Mouse (Mus musculus): Measurements from ENCODE around the gene Odf4. TPM values are rescaled to one million over a fixed set of nuclear protein-coding genes. Genes with fewer than 3 reads are reported as not detected.
"Not testable (repeated sequence)": the region's sequence is repeated elsewhere in the genome, so short reads cannot be mapped to it uniquely, and the experiment has no call there.

Odf4 gene
- polyA plus RNA-seq, 1 experiment from 2014 or later: 1.3 TPM

GRCm38 (mm10) chr11:68963405-68963804, 36.5 kb upstream of the Odf4 start:
- H3K27me3 ChIP-seq (replicated peaks): no peaks in the 10 kb centered on the region
- WGBS: 86% methylated on average over 2 of the region's 2 CpGs
- no peak for ATAC-seq (ENCODE audit: low FRiP score)
- peaks cover 11% of the 10 kb centered on the region for H3K4me1 ChIP-seq
- no peak overlapping the region for H3K4me2 ChIP-seq
- no peaks in the 10 kb centered on the region for H3K9me3 ChIP-seq (replicated peaks)
- H3K4me3 ChIP-seq (replicated peaks): no peak overlapping the region
- H3K9ac ChIP-seq (replicated peaks): no peak overlapping the region
- no peak overlapping the region for H3K27ac ChIP-seq (replicated peaks)
- H3K36me3 ChIP-seq: no peaks in the 10 kb centered on the region

GRCm38 (mm10) chr11:68962159-68962558, 35.3 kb upstream of the Odf4 start:
- H3K9me3 ChIP-seq (replicated peaks); H3K4me1 ChIP-seq; H3K36me3 ChIP-seq; H3K9ac ChIP-seq (replicated peaks); H3K4me3 ChIP-seq (replicated peaks); H3K27ac ChIP-seq (replicated peaks); H3K27me3 ChIP-seq (replicated peaks); ATAC-seq (ENCODE audit: low FRiP score); H3K4me2 ChIP-seq: not testable (repeated sequence)
- 26% methylated on average over 11 of the region's 11 CpGs for WGBS

DNA sequence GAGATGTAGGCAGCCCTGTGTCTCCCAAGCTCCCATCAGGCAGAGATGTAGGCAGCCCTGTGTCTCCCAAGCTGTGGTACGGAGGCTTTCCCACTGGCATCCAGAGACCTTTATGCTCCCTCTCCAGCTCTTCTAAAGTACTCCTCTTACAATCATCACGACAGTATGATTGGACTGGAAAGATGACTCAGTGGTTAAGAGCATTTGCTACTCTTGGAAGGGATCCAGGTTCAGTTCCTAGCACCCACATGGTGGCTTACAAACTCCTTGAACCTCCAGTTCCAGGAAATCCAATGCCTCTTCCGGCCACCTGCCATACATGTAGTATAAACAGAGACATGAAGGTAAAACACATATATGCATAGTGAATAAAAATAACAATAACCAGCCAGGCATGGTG, 34.7 kb upstream of the Odf4 start:
- Histone ChIP-seq H3K36me3 (no peaks in the 10 kb centered on the region), H3K9me3 (replicated peaks) (no peaks in the 10 kb centered on the region), H3K27ac (replicated peaks) (no peak overlapping the region), H3K4me2 (no peak overlapping the region), H3K4me3 (replicated peaks) (no peak overlapping the region), H3K27me3 (replicated peaks) (peaks cover 5% of the 10 kb centered on the region; the same call in 1 of the 2 replicates), H3K9ac (replicated peaks) (no peak overlapping the region), H3K4me1 (no peaks in the 10 kb centered on the region)
- no peak for ATAC-seq (ENCODE audit: low FRiP score)
- 78% methylated on average over 3 of the region's 3 CpGs for WGBS

- Histone ChIP-seq H3K4me3 (replicated peaks) (no peak overlapping the region), H3K27me3 (replicated peaks) (peaks cover 37% of the 10 kb centered on the region)
- WGBS: 68% methylated on average over 1 of the region's 1 CpGs
Observed at GRCm38 (mm10) chr11:68957971-68958370, 31.1 kb upstream of the Odf4 start.

GRCm38 (mm10) chr11:68957308-68957707, 30.4 kb upstream of the Odf4 start, which contains the start of gene Arhgef15:
Gene Arhgef15 (minus strand): TSS chr11:68957480.
- 45% methylated on average over 8 of the region's 8 CpGs for WGBS
- H3K4me2 ChIP-seq: peak within 1 kb of the TSS; percentile 13
- H3K27ac ChIP-seq (replicated peaks): no peak within 1 kb of the TSS
- 0 out of 2 replicates have a peak within 1 kb of the TSS, but pooled peaks have one; percentile 12 for H3K4me3 ChIP-seq (replicated peaks)
- H3K9ac ChIP-seq (replicated peaks): no peak within 1 kb of the TSS
- H3K27me3 ChIP-seq (replicated peaks): peaks cover 37% of the 10 kb centered on the region
- H3K36me3 ChIP-seq: no peaks in the 10 kb centered on the region
- no peaks in the 10 kb centered on the region for H3K9me3 ChIP-seq (replicated peaks)
- H3K4me1 ChIP-seq: peaks cover 13% of the 10 kb centered on the region
- ATAC-seq (ENCODE audit: low FRiP score): no peak

More at GRCm38 (mm10) chr11:68957971-68958370, 31.1 kb upstream of the Odf4 start:
- Histone ChIP-seq H3K36me3 (no peaks in the 10 kb centered on the region), H3K4me1 (peaks cover 13% of the 10 kb centered on the region), H3K9ac (replicated peaks) (no peak overlapping the region), H3K27ac (replicated peaks) (no peak overlapping the region), H3K9me3 (replicated peaks) (no peaks in the 10 kb centered on the region), H3K4me2 (no peak overlapping the region)
- ATAC-seq (ENCODE audit: low FRiP score): no peak

GRCm38 (mm10) chr11:68956697-68957096, 29.8 kb upstream of the Odf4 start:
- no peak for ATAC-seq (ENCODE audit: low FRiP score)
- no peak overlapping the region for H3K27ac ChIP-seq (replicated peaks)
- H3K4me3 ChIP-seq (replicated peaks): 0 out of 2 replicates have a peak overlapping the region, but pooled peaks have one; percentile 12
- no peaks in the 10 kb centered on the region for H3K36me3 ChIP-seq
- peaks cover 13% of the 10 kb centered on the region for H3K4me1 ChIP-seq
- H3K9ac ChIP-seq (replicated peaks): no peak overlapping the region
- H3K27me3 ChIP-seq (replicated peaks): peaks cover 41% of the 10 kb centered on the region
- 45% methylated on average over 13 of the region's 13 CpGs for WGBS
- peak overlapping the region; percentile 13 for H3K4me2 ChIP-seq
- no peaks in the 10 kb centered on the region for H3K9me3 ChIP-seq (replicated peaks)

DNA sequence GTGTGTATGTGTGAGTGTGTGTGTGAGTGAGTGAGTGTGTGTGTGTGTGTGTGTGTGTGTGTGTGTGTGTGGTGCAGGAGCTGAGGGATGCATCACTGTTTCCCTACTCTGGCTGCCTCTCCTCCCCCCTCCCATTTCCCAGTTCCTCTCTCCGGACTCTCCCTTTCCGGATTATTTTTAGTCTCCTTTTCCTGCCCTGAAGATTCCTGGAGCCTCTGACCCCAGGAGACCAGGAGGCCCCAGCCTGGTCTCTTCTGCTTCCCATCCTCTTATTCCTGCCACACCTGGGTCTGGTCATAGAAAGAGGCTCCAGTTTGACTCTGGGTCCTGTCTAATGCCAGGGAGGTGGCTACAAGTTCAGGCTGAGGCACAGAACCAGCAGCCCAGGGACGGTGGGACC, 29.2 kb upstream of the Odf4 start:
- Histone ChIP-seq H3K4me3 (replicated peaks) (0 out of 2 replicates have a peak overlapping the region, but pooled peaks have one; percentile 3), H3K4me1 (peaks cover 13% of the 10 kb centered on the region), H3K4me2 (peak overlapping the region; percentile 13; the same call in 1 of the 2 replicates), H3K27me3 (replicated peaks) (peaks cover 47% of the 10 kb centered on the region), H3K27ac (replicated peaks) (no peak overlapping the region), H3K9ac (replicated peaks) (no peak overlapping the region), H3K36me3 (no peaks in the 10 kb centered on the region), H3K9me3 (replicated peaks) (no peaks in the 10 kb centered on the region)
- WGBS: 52% methylated on average over 3 of the region's 3 CpGs
- no peak for ATAC-seq (ENCODE audit: low FRiP score)

DNA sequence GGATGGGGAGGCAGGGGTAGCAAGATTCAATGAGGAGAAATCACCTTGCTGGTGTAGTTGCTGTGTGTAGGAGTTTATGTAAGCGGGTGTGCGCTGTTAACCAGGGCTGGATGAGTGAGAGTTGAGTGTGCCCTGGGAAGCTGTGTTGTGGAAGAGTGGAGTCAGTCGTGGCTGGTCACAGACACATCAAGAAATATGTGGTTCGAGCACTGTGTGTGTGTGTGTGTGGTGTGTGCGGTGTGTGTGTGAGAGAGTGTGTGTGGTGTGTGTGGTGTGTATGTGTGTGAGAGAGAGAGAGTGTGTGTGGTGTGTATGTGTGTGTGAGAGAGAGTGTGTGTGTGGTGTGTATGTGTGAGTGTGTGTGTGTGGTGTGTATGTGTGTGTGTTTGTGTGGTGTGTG, 28.6 kb upstream of the Odf4 start:
- peak overlapping the region; percentile 58 for H3K4me2 ChIP-seq
- H3K27ac ChIP-seq (replicated peaks): no peak overlapping the region
- ATAC-seq (ENCODE audit: low FRiP score): no peak
- no peak overlapping the region for H3K9ac ChIP-seq (replicated peaks)
- H3K4me1 ChIP-seq: peaks cover 13% of the 10 kb centered on the region
- no peak overlapping the region for H3K4me3 ChIP-seq (replicated peaks)
- H3K9me3 ChIP-seq (replicated peaks): no peaks in the 10 kb centered on the region
- peaks cover 48% of the 10 kb centered on the region for H3K27me3 ChIP-seq (replicated peaks)
- H3K36me3 ChIP-seq: no peaks in the 10 kb centered on the region
- WGBS: 68% methylated on average over 5 of the region's 5 CpGs

- Histone ChIP-seq H3K4me2 (peak overlapping the region; percentile 58), H3K36me3 (no peaks in the 10 kb centered on the region), H3K27me3 (replicated peaks) (peaks cover 48% of the 10 kb centered on the region), H3K4me3 (replicated peaks) (peak overlapping the region; percentile 30), H3K9me3 (replicated peaks) (no peaks in the 10 kb centered on the region), H3K9ac (replicated peaks) (peak overlapping the region; percentile 37; the same call in 1 of the 2 replicates), H3K27ac (replicated peaks) (no peak overlapping the region), H3K4me1 (peaks cover 13% of the 10 kb centered on the region)
- ATAC-seq (ENCODE audit: low FRiP score): no peak
- WGBS: 2% methylated on average over 17 of the region's 17 CpGs
Observed at GRCm38 (mm10) chr11:68954408-68954807, 27.5 kb upstream of the Odf4 start.

DNA sequence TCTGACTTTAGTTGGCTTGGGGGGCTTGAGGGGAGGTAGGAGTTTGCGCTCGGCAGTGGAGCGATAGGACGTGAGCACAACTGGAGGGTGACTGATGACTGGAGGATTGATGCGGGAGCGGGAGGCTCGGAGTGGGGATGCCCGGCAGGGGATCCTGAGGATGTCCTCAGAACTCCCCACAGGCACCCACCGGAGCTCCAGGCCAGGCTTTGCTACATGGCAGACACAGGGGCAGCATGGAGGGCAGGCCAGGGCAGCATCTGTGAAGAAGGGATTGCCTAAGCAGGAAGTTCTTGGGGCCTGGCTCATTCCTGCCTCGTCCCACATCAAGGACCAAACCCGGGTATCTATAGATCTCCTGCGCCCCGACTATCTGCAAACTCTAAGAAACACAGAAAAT, 27.0 kb upstream of the Odf4 start:
- ATAC-seq (ENCODE audit: low FRiP score): no peak
- Histone ChIP-seq H3K4me3 (replicated peaks) (no peak overlapping the region; the same call in 1 of the 2 replicates), H3K36me3 (no peaks in the 10 kb centered on the region), H3K9me3 (replicated peaks) (no peaks in the 10 kb centered on the region), H3K4me2 (peak overlapping the region; percentile 58), H3K4me1 (peaks cover 13% of the 10 kb centered on the region), H3K9ac (replicated peaks) (no peak overlapping the region), H3K27me3 (replicated peaks) (peaks cover 48% of the 10 kb centered on the region), H3K27ac (replicated peaks) (no peak overlapping the region)
- WGBS: 9% methylated on average over 13 of the region's 13 CpGs

DNA sequence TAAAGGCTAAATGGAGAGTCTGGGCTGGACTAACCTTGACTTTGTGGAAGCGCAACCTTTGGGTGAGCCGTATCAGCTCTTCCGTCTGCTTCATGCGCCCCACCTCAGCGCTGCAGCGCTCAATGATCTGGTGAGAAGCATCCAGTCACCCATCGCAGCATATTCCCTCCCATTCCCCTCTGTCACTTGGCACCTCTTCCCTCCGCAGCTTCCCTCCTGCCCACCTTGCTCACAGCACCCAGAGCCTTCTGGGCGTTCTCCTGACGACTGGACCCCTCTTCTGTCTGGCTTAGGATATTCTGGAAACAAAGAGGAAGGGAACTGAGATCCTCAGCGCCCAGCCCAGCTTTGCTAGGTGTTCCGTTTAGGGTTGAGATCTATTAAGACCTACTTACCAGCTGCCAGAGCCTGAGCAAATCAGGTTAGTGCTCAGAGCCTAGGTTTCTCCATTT, 20.7 kb upstream of the Odf4 start:
- Histone ChIP-seq H3K4me2 (peak overlapping the region; percentile 57), H3K9me3 (replicated peaks) (no peaks in the 10 kb centered on the region), H3K27ac (replicated peaks) (peak overlapping the region; percentile 84), H3K4me1 (peaks cover 21% of the 10 kb centered on the region), H3K9ac (replicated peaks) (peak overlapping the region; percentile 43), H3K4me3 (replicated peaks) (peak overlapping the region; percentile 43), H3K36me3 (peaks cover 8% of the 10 kb centered on the region; the same call in 1 of the 2 replicates), H3K27me3 (replicated peaks) (peaks cover 10% of the 10 kb centered on the region; the same call in 1 of the 2 replicates)
- peak; percentile 91 for ATAC-seq (ENCODE audit: low FRiP score)
- 11% methylated on average over 12 of the region's 12 CpGs for WGBS

DNA sequence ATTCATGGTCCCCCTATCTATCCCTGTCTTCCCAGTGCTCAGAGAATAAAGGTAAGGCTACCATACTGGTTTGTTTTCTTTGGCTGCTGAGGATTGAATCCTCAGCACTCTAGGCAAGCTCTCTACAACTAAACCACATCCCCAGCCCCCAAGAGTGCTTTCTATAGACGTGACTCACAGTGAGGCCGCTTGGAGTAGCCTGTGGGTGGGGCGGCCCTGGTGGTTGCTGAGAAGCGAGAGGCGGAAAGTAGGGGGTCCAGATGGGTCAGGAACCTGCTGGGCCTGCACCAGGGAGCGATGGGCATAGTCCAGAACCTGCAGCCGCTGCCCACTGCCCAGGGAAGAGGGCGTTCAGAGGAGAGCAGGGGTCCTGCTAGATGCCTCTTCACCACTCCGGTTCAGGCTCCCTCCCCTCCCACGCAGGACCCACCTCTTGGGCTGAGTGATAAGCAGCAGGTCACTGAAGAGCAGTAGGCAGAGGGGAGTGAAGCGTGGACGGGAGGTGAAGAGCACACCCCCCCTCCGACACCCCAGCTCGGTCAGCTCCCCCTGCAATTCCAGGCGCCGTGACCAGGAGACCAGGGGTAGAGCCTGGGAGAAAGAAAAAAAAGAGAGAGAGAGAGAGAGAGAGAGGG, 20.0 kb upstream of the Odf4 start:
- Histone ChIP-seq H3K9ac (replicated peaks) (peak overlapping the region; percentile 60), H3K9me3 (replicated peaks) (no peaks in the 10 kb centered on the region), H3K27ac (replicated peaks) (peak overlapping the region; percentile 85), H3K4me3 (replicated peaks) (peak overlapping the region; percentile 43), H3K4me2 (peak overlapping the region; percentile 57), H3K27me3 (replicated peaks) (peaks cover 9% of the 10 kb centered on the region; the same call in 1 of the 2 replicates), H3K4me1 (peaks cover 21% of the 10 kb centered on the region), H3K36me3 (peaks cover 8% of the 10 kb centered on the region; the same call in 1 of the 2 replicates)
- peak; percentile 77 for ATAC-seq (ENCODE audit: low FRiP score)
- WGBS: 11% methylated on average over 16 of the region's 16 CpGs

Measured in neural tube, embryonic 15.5 days (tissue).